Mouse (Mus musculus) mesoderm, embryonic 11.5 days (tissue): ENCODE data around the gene Btk.

Experiments
- DNase-seq: peaks from one replicate; pipeline ENCODE4 v3.0.0-alpha.2; 2012; ENCODE audit warnings: low read depth, low spot score

Btk gene

DNA sequence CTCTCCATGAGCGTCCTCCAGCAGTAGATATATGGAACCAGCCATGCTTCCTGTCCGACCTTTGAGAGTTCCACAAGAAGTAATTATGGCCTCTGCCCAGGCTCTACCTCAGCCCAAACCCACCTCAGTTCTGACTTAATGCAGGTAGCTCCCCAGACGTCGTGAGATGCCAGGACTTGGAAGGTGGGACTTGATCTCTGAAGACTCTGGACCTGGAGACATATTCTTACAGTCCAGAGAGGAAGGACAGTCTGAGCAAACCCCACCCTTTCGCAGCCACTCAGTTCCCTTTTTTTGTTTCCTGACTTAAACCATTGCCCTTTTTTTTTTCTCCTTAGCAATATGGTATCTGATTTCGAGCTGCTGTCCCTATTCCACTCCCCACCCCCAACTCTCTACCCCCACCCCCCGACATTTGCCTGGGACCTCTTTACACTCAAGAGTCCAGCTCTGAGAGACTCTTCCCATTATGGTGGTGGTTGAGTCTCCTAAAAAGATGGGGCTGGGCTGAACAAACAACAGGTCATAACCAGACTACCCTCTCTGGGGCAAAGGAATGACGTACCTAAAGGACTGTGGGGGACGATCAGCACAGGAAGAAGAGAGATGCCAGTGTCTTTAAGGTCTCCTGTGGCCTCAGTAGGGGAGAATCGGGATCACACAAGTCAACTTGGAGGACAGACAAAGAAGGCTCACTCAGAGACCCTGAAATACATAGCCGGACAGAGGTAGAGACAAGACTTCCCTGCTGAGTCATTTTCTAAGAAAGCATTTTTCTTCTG lies at the start of gene Btk:
TSS of gene Btk (minus strand) at position 683 of the 782 bp plus-strand sequence.
- DNase-seq = no peak

DNA sequence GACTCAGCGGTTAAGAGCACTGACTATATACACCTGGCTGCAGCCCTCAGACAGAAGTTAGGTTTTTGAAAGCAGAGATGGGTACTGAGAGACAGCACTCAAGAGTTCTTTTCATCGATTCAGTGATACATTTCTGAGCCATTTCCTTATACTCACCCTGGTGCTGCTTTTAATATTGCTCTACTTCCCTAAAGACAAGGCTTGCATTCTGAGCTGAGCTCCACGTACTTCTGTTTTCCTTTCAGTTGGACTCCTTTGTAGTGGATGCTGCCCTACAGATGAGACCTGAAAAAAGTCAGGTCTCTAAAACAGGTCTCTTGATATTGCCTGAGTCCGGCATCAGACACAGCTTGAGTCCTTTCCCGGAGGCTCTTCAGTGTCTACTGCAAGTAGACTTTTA lies 49.3 kb upstream of the Btk start:
- no peak for DNase-seq

DNA sequence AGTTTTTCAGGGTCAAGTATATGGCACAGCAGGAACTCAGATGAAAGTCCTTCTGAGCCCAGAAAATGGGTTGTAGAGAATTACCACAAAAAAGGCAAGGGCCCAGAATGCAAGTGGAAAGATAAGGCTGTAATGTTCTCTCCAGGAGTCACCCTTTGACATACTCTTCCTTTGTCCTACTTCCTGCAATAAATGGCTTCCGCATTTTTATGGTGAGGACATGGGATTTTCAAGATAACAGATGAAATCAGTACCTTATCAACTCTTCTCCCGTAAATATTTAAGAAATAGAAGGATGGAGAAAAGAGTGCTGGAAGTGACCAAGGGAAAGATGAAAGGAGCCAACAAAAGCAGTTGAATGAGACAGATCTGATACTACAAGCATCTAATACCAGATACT lies 44.8 kb upstream of the Btk start:
- DNase-seq = no peak

DNA sequence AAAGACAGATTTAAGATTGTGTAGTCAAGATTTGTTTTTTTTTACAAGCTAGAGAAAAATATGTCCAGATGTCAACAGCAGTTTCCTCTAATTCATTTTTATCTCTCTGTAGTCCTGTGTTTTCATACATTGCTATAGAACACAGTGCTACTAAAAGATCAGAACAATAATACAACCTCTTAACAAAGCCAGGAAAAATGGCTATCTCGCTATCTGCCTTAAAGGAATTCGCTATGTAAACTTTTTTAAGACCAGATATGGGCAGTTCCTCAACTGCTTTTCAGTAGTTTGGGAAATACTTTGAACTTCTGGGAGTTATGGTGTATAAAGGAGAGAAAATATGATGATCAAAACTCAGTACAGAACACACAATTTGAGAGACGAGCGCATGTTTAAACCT lies 40.0 kb upstream of the Btk start:
- no peak for DNase-seq

DNA sequence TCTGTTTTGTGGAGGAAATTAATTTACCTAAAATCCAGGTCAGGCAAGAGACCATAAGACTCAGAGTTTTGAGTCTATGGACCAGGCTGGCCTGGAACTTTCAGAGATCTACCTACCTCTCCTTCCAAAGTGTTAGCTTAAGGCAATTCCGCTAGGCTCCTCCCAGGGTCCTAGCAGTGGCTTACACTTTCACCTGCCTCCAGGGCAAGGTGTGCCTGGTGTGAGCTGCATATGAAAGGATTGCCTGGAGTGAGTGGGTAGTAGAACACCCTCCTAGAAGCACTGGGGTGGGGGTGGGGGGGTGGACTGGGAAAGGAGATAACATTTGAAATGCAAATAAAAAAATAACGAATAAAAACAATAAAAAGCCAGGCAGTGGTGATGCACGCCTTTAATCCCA lies 38.3 kb upstream of the Btk start:
- DNase-seq = no peak

DNA sequence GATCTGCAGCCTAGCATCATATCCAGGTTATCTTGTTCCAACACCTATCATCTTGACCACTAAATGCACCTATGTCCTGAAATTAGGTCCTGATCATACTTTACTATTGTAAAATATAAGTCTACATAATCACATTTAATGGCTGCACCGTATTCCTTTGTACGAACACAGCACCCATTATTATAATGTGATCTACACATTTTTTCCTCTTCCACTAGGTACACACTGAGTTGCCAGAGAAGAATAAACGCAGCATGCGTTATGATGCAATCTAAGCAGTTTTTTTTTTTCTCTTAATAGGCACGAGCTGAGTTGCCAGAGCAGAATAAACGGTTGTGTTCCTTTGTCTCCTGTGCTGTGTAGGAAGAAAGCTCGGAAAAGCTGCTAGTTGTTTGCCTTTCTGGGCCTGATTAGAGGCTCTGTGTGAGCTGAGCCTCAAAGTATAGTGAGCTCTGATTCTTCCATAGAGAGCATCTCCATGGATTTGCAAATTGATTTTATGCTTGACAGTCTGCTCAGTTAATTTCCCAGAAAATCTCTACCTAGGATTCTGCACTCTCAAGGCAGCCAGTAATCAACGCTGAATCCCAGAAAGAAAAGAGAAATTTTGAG lies 37.0 kb upstream of the Btk start:
- DNase-seq = no peak

DNA sequence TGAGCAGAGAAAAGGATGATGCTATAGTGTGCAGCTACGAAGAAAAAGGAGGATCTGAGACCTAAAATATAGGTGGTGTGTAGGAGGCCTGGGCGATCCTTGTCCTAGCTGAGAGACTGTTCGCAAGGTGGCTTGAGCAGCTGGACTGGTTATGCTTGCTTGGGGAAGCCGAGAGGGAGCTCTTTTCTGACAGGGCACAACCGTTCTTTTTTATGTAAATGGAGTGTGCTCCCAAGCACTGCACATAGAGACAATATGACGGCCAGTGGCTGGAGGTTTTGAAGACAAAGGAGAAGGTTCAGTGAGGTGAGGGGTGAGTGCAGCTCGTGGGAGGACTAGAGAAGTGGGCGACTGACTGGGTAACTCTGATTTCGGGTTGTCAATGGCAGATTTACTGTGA lies 36.3 kb upstream of the Btk start:
- no peak for DNase-seq

DNA sequence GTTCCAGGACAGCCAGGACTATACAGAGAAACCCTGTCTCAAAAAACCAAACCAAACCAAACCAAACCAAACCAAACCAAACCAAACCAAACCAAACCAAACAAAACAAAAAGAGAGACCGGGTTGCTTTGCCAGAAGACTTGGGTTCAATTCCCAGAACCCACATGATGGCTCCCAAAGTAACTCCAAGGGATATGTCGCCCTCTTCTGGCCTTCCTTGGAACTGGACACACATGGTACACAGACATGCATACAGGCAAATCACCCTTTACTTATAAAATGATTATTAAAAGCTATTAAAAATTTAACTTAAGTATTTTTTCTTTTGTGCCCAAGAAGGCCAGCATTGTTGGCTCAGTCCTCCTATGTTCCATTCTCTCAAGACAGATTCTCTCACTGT lies 30.9 kb upstream of the Btk start:
- DNase-seq = no peak

DNA sequence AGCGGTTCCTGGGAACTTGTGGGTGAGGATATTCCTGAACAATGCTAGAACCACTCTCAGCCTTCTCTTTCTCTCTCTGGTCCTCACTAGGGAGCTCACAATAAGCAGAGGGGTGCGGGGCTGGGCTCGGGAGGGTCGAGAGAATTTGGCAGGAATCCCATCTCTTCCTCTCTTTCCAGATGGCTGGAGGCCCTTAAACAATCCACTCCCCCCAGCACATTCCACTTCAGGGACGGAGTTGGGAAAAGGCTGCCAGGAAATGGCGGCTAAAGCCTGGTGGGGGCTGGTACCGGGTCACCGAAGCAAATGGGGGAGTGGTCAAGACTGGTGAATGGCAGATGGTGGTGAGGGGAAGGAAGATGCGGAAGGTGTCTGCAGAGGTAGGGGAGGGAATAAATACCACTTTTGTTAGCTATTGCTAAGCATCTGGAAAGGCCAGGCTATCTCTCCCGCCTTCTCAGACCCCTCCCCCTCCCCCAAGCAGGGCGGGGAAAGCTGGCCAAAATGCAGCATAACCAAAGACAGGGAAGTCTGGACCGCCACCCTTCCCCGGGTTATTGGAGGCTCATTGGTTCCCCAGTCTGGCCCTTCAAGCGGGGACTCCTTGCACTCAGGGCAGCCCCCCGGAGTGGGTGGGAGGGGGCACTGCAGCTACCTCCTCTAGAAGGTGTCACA lies 29.1 kb upstream of the Btk start:
- peak; percentile 77 for DNase-seq

DNA sequence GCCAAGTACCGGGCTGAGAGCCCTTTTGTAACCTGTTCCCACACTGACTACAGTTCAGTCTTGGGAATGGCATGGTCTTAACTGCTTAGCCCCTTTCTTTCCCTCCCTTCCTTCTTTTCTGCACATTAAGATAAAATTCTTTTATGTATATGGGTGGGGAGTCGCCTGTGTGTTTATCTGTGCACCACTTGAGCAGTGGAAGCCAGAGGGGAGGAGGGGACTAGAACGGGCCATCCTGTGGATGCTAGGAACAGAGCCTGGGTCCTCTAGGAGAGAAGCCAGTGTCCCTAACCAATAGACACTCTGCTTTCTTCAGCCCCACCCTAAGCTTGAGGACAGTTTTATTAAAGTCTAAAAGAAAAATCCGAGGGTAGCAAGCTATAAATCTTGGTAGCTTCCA lies 27.6 kb upstream of the Btk start:
- no peak for DNase-seq

DNA sequence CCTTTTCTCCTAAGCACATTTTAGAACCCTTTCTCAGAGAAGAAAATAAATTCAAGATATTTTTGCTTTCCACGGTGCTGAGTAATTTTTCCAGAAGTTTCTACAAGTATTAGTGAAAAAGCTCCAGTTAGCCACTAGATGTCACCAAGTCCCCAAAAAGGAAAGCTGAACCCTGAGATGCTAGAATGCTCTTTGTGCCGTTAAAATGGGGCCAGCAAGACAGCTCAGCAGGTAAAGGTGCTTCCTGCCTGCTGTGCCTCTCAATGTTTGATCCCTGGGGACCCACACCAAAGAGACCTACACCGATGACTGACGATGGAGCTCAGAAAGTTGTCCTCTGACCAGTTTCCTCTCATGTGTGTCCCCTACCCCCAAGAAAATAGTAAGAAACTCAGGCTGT lies 26.1 kb upstream of the Btk start:
- peak; percentile 18 for DNase-seq

DNA sequence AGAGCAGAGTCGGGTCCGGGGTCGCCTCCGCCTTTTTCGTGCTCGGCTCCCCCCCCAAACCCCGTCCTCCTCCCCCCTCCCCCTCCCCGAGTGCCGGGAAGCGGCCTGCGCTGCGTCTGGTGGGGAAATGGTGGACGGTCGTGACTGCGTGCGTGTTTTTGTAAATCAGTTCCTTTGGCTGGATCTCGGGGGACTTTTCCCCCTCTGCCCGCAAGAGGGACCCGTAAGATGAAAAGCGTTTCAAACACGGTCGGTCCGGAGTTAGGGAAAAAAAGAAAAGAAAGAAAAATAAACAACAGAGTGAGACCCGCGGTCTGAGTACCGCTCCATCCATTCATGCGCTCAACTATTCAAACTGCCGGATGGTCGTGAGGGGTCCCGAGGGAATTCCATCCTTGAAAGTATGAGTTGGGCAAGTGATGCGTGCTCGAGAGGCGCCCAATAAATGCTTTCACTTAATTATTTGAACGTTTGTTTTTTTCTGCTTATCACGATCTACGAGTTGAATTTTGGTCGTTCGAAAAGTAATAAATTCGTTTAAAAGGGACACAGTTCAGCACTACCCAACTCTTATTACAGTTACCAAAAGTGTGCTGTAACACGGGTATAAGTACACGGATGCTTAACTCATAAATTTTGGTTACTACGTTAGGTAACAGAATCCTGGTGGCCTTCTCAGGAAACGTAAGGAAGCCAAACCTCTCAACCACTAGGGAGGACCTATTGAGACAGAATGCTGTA lies 18.2 kb upstream of the Btk start:
- DNase-seq = peak; percentile 66

DNA sequence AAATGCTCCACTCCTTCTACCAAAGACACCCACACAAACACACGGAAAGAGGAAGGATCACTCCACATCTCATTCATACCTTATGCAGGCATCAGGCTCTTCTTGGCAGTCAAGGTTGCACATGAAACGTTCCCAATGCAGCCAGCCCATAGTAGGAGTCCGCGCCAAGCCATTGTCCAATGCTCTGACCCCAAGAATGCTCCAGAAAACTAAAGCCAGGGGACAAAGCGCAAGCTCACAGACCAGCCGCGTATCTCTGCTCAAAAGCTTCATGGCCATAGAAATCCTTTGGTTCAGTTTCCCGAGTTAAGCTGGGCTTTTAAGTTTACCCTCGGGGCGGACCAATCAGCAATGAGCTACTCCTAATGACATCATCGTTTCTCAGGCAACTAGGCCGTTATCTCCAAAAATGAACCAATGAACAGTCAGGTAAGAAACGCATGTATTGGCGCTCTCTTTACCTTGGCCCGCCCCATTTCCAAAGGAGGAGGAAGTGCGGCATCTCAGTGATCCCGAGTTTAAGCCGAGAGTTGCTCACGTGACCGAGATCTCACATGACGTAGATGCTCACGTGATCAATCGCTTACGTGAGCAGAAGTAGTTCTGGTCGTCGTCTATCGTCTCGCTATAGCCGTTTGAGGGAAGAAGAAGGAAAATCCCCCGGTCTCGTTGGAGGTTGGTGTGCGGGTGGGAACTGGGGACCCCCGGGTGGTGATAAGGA lies 17.4 kb upstream of the Btk start, which contains the start of the genes Gla and Hnrnph2:
TSS of gene Gla (minus strand) at position 467 of the 721 bp plus-strand sequence.
TSS of gene Hnrnph2 (plus strand) at position 521 of the 721 bp plus-strand sequence.
- DNase-seq = peak; percentile 98

DNA sequence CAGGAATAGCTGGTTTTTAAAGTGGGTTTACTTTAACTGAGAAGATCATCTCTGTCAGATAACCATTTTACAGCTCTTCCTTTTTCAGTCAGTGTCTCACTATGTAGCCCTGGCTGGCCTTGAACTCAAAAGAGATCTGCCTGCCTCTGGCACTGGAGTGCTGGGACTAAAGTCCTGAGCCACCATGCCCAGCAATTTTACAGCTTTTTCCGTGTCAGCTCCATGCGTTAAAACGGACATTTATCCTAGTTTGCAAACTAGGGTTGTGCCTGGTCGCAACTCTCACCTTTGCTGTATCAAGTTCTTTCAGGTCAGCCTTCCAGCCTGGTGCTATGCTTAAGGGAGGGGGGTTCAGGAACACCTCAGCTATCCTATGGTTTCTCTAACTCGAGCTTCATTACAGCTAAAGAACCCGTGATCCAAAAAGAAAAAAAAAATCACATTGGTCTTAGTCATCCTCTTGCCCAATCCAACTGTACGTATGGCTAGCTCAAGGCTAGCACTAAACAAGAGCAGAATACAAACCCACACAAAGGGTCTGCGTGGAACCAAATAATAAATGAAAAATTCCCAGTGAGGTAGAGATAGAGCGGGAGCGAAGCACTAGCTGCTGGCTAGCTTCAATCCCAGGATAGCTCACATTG lies 16.7 kb upstream of the Btk start:
- no peak for DNase-seq

DNA sequence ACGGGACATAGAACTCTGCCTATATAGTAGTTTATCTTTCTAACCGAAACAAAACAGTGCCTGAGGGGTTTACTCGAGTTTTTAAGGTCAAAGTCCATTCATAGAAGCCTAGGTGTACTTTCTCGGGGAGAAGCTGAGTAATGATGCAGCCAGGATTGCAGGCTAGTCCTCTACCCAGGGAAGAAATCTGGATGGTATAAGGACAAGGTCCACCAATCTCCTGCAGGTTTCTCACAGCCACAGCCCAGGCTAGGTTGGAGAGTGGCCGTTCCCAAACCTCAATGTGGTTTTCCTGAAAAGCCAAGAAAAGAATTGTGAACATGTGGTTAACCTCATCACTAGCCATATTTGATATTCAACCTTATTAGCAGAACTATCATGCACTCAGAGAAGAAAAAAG lies 6.5 kb upstream of the Btk start:
- DNase-seq = no peak

DNA sequence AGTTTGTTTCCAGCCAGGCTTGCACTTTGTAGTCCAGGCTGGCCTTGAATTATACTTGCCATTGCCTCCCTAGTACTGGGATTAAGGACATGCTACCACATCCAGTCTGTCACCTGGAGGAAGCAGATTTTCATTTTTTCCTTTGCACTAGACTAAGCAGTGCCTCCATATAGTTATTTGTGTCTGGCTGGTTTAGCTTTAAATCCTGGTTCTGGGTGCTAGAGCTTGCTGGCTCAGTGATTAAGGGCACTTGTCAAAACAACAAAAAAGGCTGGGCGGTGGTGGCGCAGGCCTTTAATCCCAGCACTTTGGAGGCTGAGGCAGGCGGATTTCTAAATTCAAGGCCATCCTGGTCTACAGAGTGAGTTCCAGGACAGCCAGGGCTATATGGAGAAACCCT lies 5.6 kb upstream of the Btk start:
- DNase-seq = no peak

DNA sequence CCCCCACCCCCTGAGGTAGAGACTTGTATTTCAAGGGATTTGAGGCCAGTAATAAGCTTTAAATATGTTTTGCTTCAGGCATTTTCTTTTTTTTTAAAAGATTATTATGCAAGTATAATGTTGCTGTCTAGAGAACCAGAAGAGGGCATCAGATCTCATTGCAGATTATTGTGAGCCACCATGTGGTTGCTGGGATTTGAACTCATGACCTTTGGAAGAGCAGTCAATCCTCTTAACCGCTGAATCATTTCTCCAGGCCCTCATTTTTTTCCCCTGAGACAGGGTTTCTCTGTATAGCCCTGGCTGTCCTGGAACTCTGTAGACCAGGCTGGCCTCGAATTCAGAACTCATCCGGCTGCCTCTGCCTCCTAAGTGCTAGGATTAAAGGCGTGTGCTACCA lies 4.9 kb upstream of the Btk start:
- DNase-seq = no peak

DNA sequence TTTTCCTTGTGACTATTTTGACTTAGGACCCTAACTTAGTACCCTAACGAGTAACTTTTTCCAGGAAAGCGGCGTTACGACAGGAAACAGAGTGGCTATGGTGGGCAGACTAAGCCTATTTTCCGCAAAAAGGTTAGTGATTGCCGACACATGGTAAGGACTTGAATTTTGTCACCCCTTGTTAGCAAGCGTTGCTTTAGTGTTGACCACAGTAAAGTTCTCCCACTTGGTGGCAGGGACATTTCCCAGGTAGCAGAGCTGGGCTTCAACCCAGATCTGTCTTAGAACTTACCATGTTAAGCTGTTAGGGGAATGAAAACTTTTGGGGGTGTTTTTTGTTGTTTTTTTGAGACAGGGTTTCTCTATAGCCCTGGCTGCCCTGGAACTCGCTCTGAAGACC lies 3.1 kb upstream of the Btk start:
- DNase-seq = no peak

DNA sequence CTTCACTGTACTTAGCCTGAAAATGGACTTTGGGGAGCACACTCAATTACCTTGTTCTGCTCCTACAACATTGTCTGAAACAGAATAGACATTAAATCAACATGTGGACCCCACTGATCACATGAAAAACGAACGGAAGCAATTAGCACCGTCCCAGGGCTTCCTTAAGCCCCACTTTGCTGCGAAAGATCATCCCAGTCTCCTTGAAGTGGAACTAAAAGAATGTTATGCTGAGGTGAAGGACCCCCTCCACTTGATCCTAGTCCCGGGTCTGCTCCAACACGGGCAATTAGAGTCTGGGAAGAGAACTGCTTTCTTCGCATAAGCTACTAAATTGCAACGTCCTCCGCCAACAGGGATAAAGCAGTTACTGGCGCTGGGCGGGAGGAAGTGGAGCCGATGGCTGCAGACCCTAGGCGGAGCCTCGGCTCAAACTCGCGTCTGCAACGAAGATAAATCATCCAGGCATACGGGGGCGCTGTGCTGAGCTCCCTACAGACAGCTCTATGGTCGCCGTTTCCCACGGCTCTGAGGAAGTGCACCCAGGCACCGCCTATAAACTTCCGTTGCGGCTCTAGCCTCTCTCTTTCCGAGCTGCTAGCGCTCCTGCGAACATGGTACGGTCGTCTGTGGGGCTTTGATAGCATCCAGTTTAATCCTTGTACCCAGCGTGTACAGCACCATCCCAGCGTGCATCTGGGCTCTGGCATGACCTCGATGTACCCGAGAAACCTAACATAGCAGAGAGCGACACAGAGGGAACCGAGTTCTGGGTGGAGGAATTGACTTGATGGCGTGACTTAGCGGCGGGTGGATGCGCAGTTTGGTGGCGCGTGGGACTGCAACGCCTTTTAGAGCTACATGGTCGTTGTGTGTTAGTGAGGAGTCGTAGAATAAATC lies 2.0 kb upstream of the Btk start, which contains the start of gene Rpl36a:
TSS of gene Rpl36a (plus strand) at position 552 of the 900 bp plus-strand sequence.
- peak; percentile 94 for DNase-seq

DNA sequence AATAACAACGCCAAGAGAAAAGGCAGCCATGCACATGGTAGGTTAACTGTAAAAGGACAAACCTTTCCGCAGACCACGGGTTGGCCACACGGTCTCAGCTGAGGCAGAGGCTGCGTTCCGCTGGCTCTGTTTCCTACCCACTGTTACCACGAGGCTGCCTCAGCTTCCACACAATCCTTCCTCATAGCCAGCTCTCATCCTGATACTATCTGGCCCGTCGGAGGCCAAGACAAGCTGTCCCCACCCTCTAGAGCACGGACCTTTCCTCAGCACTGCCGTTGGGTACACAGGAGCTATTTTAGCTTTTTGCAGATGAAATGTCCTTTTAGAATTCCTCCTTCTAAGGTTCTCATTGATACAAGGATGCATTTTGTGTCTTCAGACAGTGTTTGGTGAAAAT lies 1.1 kb downstream of the Btk start:
- DNase-seq = no peak
